Mouse (Mus musculus): ENCODE measurements around the gene Plcd4. TPM values are rescaled to one million over a fixed set of nuclear protein-coding genes. Genes with fewer than 3 reads are reported as not detected.
"Not testable (repeated sequence)": the region's sequence is repeated elsewhere in the genome, so short reads cannot be mapped to it uniquely, and the experiment has no call there.

Plcd4 gene
- polyA plus RNA-seq (2016; fragmentation: Nextera tagmentation; extraction: Ambion mirVana) = 2.2 and 2.9 TPM in 2 replicates

DNA sequence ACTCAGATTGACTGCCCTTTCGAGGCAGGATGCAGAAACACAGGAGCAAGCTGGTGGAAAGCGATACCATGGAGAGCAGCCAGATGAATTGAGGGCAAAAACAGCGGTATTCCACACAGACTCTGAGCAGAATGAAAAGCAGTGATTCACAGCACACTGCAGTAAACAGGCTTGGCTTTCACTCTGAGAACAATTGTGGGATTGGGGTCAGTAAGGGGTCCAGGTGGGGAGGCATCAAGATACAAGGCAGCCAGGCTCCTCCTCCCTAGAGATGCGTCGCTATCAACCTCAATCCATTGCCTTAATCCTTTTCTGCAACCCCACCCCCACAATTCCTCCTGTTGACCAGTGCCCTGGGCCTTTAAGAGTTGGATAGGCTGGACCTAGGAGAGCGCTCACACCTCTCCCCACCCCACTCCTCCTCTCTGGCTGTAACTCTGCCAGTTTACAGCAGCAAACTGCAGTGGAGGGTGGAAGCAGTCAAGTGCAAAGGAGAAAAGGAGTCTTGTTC, at the start of gene Plcd4:
TSS of gene Plcd4 (plus strand) at position 438 of the 511 bp plus-strand sequence.
- Histone ChIP-seq H3K9ac (peak within 1 kb of the TSS; percentile 4; the same call in 1 of the 2 replicates), H3K27me3 (replicated peaks) (no peaks in the 10 kb centered on the region), H3K27ac (no peak within 1 kb of the TSS), H3K4me2 (replicated peaks) (peak within 1 kb of the TSS; percentile 41), H3K9me3 (no peaks in the 10 kb centered on the region), H3K36me3 (no peaks in the 10 kb centered on the region), H3K4me3 (no peak within 1 kb of the TSS), H3K4me1 (peaks cover 7% of the 10 kb centered on the region; the same call in 1 of the 2 replicates)
- 3% methylated on average over 6 of the region's 6 CpGs for WGBS
- peak; percentile 29; the same call in 1 of the 2 replicates for ATAC-seq (ENCODE audit: low FRiP score, low read depth)

DNA sequence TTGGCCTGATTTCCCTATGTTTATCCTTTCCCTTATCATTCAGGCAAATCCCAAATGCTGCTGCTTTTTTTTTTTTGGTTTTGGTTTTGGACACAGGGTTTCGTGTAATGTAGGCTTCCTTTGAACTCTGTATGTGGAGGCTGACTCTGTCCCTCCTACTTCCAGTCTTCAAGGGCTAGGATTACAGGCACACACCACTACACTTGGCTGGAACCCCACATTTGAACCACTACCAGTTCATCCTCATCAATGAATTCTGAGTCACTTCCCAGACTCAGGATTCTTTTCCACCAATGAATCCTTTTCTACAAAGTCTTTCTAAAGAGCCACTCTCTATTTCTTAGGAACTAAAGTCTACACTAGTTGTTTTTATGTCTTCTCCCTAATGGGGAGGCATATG, 41.6 kb upstream of the Plcd4 start:
- no peak overlapping the region for H3K4me2 ChIP-seq (replicated peaks)
- no peaks in the 10 kb centered on the region for H3K36me3 ChIP-seq
- no peak overlapping the region for H3K9ac ChIP-seq
- H3K4me3 ChIP-seq = no peak overlapping the region
- H3K9me3 ChIP-seq = no peaks in the 10 kb centered on the region
- no peak for ATAC-seq (ENCODE audit: low FRiP score, low read depth)
- H3K4me1 ChIP-seq = peaks cover 7% of the 10 kb centered on the region; the same call in 1 of the 2 replicates
- no peak overlapping the region for H3K27ac ChIP-seq
- H3K27me3 ChIP-seq (replicated peaks) = no peaks in the 10 kb centered on the region
- WGBS = 88% methylated on average over 1 of the region's 1 CpGs

DNA sequence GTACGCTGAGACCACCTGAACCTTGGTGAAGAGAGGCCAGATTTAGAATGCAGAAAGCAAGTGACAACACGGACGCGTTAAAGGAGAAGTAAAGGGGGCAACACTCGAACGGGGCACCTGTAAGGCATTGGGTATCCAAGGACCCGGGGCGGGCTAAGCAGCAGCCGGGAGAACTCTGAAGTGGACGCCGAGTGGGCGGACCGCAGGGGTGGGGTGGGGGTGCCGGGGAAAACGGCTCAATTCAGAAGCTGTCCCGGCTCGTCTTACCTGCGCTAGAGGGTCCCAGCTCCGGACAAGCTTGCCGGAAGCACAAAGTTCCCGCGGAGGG, 37.3 kb upstream of the Plcd4 start:
- no peaks in the 10 kb centered on the region for H3K27me3 ChIP-seq (replicated peaks)
- H3K9me3 ChIP-seq = no peaks in the 10 kb centered on the region
- peaks cover 19% of the 10 kb centered on the region for H3K4me1 ChIP-seq
- H3K4me2 ChIP-seq (replicated peaks) = peak overlapping the region; percentile 92
- H3K27ac ChIP-seq = no peak overlapping the region
- peak overlapping the region; percentile 85 for H3K4me3 ChIP-seq
- under 1% methylated on average over 22 of the region's 22 CpGs for WGBS
- peak overlapping the region; percentile 70 for H3K9ac ChIP-seq
- H3K36me3 ChIP-seq = no peaks in the 10 kb centered on the region
- no peak for ATAC-seq (ENCODE audit: low FRiP score, low read depth)

DNA sequence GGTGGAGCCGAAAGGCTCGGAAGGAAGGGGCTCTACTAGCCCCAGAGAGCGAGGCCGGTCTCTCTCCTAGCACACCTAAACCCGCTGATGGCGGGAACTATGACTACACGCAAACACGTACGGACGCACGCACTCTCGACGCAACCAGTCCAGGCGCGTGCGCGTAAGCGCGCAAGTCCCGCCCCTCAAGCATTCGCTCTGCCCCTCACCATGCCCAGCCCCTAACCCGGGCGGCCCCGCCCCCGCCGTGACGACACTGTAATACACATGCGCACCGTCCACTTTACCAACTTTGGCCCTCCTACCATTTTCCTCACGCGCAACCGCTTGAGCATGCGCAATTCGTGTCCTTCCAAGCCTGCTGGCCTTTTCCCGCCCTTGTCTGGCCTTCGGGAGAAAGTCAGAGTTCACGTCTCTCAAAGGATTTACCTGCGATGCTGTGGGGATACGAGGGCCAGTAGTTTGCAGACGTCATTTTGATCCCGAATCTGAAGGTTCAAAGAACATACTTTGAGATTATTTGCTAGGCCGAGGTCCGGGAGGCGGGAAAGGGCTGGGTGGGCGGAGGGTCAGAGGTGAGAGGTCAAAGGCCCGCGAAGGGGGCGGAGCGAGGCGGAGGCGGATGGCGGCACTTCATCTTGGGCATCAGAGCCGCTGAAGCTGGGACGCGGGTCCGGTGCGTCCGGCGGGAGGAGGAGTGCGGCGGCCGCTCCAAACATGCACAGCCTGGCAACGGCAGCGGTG, 36.8 kb upstream of the Plcd4 start, which contains the start of gene Cnot9:
TSS of gene Cnot9 (plus strand) at position 338 of the 744 bp plus-strand sequence.
- ATAC-seq (ENCODE audit: low FRiP score, low read depth) = peak; percentile 100
- Histone ChIP-seq H3K27me3 (replicated peaks) (no peaks in the 10 kb centered on the region), H3K4me1 (peaks cover 19% of the 10 kb centered on the region), H3K4me2 (replicated peaks) (peak within 1 kb of the TSS; percentile 92), H3K36me3 (no peaks in the 10 kb centered on the region), H3K9me3 (no peaks in the 10 kb centered on the region), H3K27ac (peak within 1 kb of the TSS; percentile 80), H3K4me3 (peak within 1 kb of the TSS; percentile 85), H3K9ac (peak within 1 kb of the TSS; percentile 85)
- WGBS = under 1% methylated on average over 64 of the region's 64 CpGs

DNA sequence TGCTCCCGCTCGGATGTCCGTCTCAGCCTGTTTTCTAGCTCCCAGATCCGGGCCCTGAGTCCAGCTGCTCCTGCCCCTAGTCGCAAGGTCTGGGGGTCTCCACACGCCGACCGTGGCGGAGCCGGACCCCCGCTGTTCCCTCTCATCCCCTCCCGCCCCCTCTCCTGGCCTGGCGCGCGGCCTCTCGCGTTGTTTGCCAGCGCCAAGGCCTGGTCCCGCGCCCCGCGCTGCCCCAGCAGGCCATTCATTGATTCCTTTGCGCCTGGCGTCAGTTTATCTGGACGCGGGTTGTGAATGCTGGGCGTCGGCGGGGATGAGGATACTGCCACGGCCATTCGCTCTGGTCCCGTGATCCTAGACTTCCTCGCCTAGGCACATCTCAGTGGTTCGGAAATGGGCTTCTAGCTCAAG, 36.2 kb upstream of the Plcd4 start:
- ATAC-seq (ENCODE audit: low FRiP score, low read depth) = peak; percentile 67
- under 1% methylated on average over 34 of the region's 34 CpGs for WGBS

DNA sequence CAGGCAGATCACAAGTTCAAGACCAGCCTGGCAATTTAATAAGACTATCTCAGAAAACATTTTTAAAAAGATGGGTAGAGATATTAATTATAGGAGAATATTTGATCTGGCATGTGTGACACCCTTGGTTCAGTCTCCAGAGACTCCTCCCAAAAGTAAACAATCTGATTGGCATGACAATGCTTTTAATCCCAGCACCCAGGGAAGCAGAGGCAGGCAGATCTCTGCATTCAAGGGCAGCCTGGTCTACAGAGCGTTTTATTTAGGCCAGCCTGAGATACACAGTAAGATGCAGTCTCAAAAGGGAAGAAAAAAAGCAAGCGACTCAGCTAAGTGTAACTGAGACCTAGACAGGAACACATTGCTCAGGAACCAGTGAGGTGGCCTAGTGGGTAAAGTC, 34.9 kb upstream of the Plcd4 start:
- no peaks in the 10 kb centered on the region for H3K9me3 ChIP-seq
- H3K4me2 ChIP-seq (replicated peaks) = peak overlapping the region; percentile 92
- H3K9ac ChIP-seq = no peak overlapping the region
- no peak overlapping the region for H3K4me3 ChIP-seq
- no peaks in the 10 kb centered on the region for H3K36me3 ChIP-seq
- no peak overlapping the region for H3K27ac ChIP-seq
- H3K4me1 ChIP-seq = peaks cover 19% of the 10 kb centered on the region
- ATAC-seq (ENCODE audit: low FRiP score, low read depth) = no peak
- no peaks in the 10 kb centered on the region for H3K27me3 ChIP-seq (replicated peaks)
- WGBS = 94% methylated on average over 2 of the region's 2 CpGs

More for the DNA sequence above, 36.2 kb upstream of the Plcd4 start:
- peak overlapping the region; percentile 80 for H3K27ac ChIP-seq
- no peaks in the 10 kb centered on the region for H3K27me3 ChIP-seq (replicated peaks)
- H3K9me3 ChIP-seq = no peaks in the 10 kb centered on the region
- peak overlapping the region; percentile 92 for H3K4me2 ChIP-seq (replicated peaks)
- peak overlapping the region; percentile 85 for H3K4me3 ChIP-seq
- H3K4me1 ChIP-seq = peaks cover 19% of the 10 kb centered on the region
- no peaks in the 10 kb centered on the region for H3K36me3 ChIP-seq
- H3K9ac ChIP-seq = peak overlapping the region; percentile 85

DNA sequence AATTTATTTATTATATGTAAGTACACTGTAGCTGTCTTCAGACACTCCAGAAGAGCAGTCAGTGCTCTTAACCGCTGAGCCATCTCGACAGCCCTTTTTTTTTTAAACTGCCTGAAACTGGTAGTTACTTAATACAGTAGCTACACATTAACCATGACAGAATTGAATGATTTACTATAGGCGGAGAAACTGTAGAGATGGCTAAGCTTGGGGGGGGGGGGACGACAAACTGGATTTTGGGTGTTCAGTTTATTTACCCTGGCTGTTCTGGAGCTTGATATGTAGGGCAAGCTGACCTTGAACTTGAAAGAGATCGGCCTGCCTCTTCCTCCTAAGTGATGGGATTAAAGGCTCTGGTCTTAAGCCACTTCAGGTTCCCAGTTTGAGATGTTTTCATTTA, 31.4 kb upstream of the Plcd4 start:
- no peak overlapping the region for H3K4me3 ChIP-seq
- H3K4me2 ChIP-seq (replicated peaks) = no peak overlapping the region
- ATAC-seq (ENCODE audit: low FRiP score, low read depth) = no peak
- H3K9ac ChIP-seq = no peak overlapping the region
- no peak overlapping the region for H3K27ac ChIP-seq
- no peaks in the 10 kb centered on the region for H3K27me3 ChIP-seq (replicated peaks)
- H3K4me1 ChIP-seq = peaks cover 12% of the 10 kb centered on the region
- no peaks in the 10 kb centered on the region for H3K9me3 ChIP-seq
- H3K36me3 ChIP-seq = peaks cover 12% of the 10 kb centered on the region
- 96% methylated on average over 5 of the region's 5 CpGs for WGBS

DNA sequence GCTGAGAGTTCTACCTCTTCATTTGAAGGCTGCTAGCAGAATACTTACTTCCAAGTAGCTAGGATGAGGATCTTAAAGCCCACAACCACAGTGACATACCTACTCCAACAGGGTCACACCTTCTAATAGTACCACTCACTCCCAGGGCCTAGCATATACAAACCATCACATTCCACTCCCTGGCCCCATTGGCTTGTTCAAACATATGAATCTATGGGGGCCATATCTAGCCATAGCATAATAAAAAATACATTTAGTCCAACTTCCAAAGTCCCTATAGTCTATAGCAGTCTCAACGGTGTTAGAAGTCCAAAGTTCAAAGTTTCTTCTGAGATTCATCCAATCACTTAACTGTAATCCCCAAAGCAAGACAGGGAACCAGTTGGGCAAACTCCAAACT, 29.7 kb upstream of the Plcd4 start:
- H3K27ac ChIP-seq = not testable (repeated sequence)

DNA sequence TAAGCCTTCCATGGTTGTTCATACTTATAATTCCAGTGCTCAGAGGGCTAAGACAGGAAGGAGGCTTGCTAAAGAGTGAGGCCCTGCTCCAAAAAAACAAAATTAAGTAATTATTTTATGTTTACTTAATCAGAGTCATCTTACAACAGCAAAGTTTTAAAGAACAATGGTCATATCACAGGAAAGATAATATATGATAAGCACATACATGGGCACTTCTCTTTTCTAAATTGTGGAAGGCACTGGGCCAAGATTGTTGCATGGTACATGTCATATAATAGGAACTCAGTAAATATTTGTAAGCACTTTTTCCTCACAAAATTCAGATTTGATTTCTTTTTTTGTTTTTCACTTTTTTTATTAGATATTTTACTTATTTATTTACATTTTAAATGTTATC, 22.8 kb upstream of the Plcd4 start:
- H3K27me3 ChIP-seq (replicated peaks) = no peaks in the 10 kb centered on the region
- H3K4me2 ChIP-seq (replicated peaks) = no peak overlapping the region
- H3K9me3 ChIP-seq = no peaks in the 10 kb centered on the region
- no peak overlapping the region for H3K9ac ChIP-seq
- no peak for ATAC-seq (ENCODE audit: low FRiP score, low read depth)
- no peak overlapping the region for H3K27ac ChIP-seq
- H3K4me1 ChIP-seq = no peaks in the 10 kb centered on the region
- peaks cover 59% of the 10 kb centered on the region for H3K36me3 ChIP-seq
- H3K4me3 ChIP-seq = no peak overlapping the region

More for the DNA sequence above, 29.7 kb upstream of the Plcd4 start:
- H3K9ac ChIP-seq; H3K27me3 ChIP-seq (replicated peaks); H3K4me3 ChIP-seq; H3K4me2 ChIP-seq (replicated peaks); H3K9me3 ChIP-seq; H3K4me1 ChIP-seq; ATAC-seq (ENCODE audit: low FRiP score, low read depth): not testable (repeated sequence)
- peaks cover 19% of the 10 kb centered on the region for H3K36me3 ChIP-seq
- 100% methylated on average over 1 of the region's 1 CpGs for WGBS

DNA sequence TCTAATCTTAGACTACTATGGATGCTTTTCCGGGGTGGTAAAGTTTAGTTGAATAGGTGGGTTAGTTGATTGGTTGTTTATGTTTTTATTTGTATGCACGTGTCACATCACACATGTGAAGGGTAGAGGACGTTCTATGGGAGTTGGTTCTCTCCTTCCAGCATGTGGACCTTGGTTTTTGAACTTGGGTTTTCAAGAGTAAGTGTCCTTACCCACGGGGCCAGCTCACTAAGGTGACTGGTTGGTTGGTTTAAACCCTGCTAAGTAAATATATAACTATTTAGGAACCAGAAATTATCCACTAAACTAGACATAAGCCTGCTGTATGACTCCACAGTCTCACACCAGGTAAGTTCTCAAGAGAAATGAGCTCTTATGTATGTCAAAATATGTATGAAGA, 17.9 kb upstream of the Plcd4 start:
- H3K9ac ChIP-seq = no peak overlapping the region
- no peak for ATAC-seq (ENCODE audit: low FRiP score, low read depth)
- H3K36me3 ChIP-seq = peaks cover 82% of the 10 kb centered on the region
- no peak overlapping the region for H3K27ac ChIP-seq
- no peak overlapping the region for H3K4me2 ChIP-seq (replicated peaks)
- H3K4me1 ChIP-seq = no peaks in the 10 kb centered on the region
- H3K9me3 ChIP-seq = no peaks in the 10 kb centered on the region
- 91% methylated on average over 4 of the region's 4 CpGs for WGBS
- H3K27me3 ChIP-seq (replicated peaks) = no peaks in the 10 kb centered on the region
- no peak overlapping the region for H3K4me3 ChIP-seq

DNA sequence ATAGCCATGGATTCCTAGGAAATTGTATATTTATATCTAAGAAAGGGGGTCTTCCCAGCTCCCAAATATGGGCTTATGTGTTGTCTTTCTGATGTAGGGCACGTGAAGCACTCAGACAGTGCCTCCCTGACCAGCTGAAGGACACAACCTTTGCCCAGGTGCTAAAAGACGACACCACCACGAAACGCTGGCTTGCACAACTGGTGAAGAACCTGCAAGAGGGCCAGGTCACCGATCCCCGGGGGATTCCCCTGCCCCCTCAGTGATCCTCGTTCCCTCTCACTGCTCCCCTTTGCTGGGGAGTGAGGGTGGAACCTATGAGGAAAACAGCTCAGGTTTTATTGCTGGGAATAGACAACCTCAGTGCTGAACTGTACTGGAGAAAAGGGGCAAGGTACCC, 14.1 kb upstream of the Plcd4 start:
- 91% methylated on average over 7 of the region's 7 CpGs for WGBS
- H3K4me2 ChIP-seq (replicated peaks) = no peak overlapping the region
- no peak overlapping the region for H3K27ac ChIP-seq
- no peaks in the 10 kb centered on the region for H3K27me3 ChIP-seq (replicated peaks)
- H3K9ac ChIP-seq = no peak overlapping the region
- no peak for ATAC-seq (ENCODE audit: low FRiP score, low read depth)
- no peak overlapping the region for H3K4me3 ChIP-seq
- no peaks in the 10 kb centered on the region for H3K4me1 ChIP-seq
- H3K36me3 ChIP-seq = peaks cover 90% of the 10 kb centered on the region
- H3K9me3 ChIP-seq = no peaks in the 10 kb centered on the region

DNA sequence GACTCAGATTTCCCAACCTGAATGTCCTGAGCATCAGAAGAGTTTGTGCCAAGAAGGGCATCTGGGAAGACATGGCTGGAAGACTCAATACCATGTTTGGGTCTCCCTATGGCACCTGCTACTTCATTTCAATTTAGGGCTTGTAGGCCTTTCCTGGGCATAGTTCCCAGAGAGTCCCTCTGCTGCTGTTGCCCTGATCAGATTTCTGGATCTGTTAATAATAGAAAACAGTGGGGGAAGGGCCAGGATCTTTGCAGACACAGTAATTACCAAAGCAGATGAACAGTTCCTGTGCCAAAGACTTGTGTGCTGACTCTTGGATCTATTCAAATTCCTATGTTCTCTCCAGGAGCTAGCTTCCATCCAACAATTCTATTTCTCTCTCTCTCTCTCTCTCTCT, 4.0 kb upstream of the Plcd4 start:
- ATAC-seq (ENCODE audit: low FRiP score, low read depth) = no peak
- no peak overlapping the region for H3K4me2 ChIP-seq (replicated peaks)
- H3K9me3 ChIP-seq = no peaks in the 10 kb centered on the region
- no peaks in the 10 kb centered on the region for H3K36me3 ChIP-seq
- H3K9ac ChIP-seq = no peak overlapping the region
- H3K4me1 ChIP-seq = peaks cover 7% of the 10 kb centered on the region; the same call in 1 of the 2 replicates
- no peak overlapping the region for H3K4me3 ChIP-seq
- H3K27ac ChIP-seq = no peak overlapping the region
- H3K27me3 ChIP-seq (replicated peaks) = no peaks in the 10 kb centered on the region

DNA sequence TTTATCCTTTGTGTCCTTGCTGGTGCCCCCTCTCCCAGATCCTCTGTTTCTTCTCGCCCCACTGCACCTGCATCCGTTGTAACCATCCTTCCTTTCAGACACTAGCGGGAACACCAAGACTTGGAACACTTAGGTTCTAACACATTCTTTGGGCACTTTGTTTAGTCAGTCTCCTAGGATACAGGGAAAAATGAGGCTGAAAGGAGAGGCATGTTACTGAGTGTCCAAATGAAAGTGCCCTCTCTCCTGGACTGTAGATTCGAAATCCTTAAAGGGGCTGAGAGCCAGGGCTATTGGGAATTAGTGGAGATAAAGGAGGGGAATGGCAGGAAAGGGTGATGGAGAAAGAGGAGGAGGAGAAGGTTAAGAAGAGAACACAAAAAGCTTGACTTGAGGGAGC, 1.5 kb downstream of the Plcd4 start, which contains the start of gene Usp37:
TSS of gene Usp37 (minus strand) at position 101 of the 400 bp plus-strand sequence.
- Histone ChIP-seq H3K27me3 (replicated peaks) (no peaks in the 10 kb centered on the region), H3K36me3 (no peaks in the 10 kb centered on the region), H3K4me1 (peaks cover 7% of the 10 kb centered on the region; the same call in 1 of the 2 replicates), H3K9me3 (no peaks in the 10 kb centered on the region), H3K9ac (no peak within 1 kb of the TSS), H3K27ac (no peak within 1 kb of the TSS), H3K4me2 (replicated peaks) (peak within 1 kb of the TSS; percentile 41; the same call in 1 of the 2 replicates), H3K4me3 (no peak within 1 kb of the TSS)
- no peak for ATAC-seq (ENCODE audit: low FRiP score, low read depth)
- 35% methylated on average over 4 of the region's 4 CpGs for WGBS

All from neural tube, embryonic 12.5 days (tissue).